Mouse (Mus musculus) layer of hippocampus, adult 2 months (tissue): ENCODE results near the gene Prrc2b. TPM values are rescaled to one million over a fixed set of nuclear protein-coding genes. Genes with fewer than 3 reads are reported as not detected.

Experiments used
- DNase-seq, 2 experiments: peaks; one replicate each; pipeline ENCODE4 v3.0.0; 2022; ENCODE audit warnings: low spot score in 2 of 2
- H3K27ac ChIP-seq: fragments of 200-600 bp; 2 replicates; pipeline ENCODE4 v1.8.1; 2022
- H3K4me3 ChIP-seq: fragments of 200-600 bp; 2 replicates; pipeline ENCODE4 v1.8.1; 2022; ENCODE audit warnings: mild to moderate bottlenecking
- CTCF ChIP-seq: fragments of 200-600 bp; conservative IDR thresholded peaks from 2 replicates; pipeline ENCODE4 v1.8.1; 2022; ENCODE audit warnings: antibody characterized with exemption, mild to moderate bottlenecking, moderate library complexity
- long read RNA-seq, 2 experiments: library from polyadenylated mRNA; stranded (forward); transcript quantifications; one replicate each; pipeline ENCODE4 v2.0.0; 2021; ENCODE audit warnings: borderline mapping rate in 2 of 2
- total RNA-seq, 2 experiments: library from RNA; stranded (reverse); gene quantifications; 2 replicates each; pipeline ENCODE4 v1.2.3; 2021

The Prrc2b gene
- 100 to 1,000 TPM; 288 to 305 TPM for total RNA-seq
- long read RNA-seq, experiment 1, partial matches to known transcripts, result 36 of 39 reads
- long read RNA-seq, experiment 1, other reads (novel, unspliced or antisense), result 3 of 39 reads
- long read RNA-seq, experiment 2, full-length matches to known transcripts, result 1 of 60 reads
- long read RNA-seq, experiment 2, partial matches to known transcripts, result 56 of 60 reads
- long read RNA-seq, experiment 2, other reads (novel, unspliced or antisense), result 3 of 60 reads

DNA sequence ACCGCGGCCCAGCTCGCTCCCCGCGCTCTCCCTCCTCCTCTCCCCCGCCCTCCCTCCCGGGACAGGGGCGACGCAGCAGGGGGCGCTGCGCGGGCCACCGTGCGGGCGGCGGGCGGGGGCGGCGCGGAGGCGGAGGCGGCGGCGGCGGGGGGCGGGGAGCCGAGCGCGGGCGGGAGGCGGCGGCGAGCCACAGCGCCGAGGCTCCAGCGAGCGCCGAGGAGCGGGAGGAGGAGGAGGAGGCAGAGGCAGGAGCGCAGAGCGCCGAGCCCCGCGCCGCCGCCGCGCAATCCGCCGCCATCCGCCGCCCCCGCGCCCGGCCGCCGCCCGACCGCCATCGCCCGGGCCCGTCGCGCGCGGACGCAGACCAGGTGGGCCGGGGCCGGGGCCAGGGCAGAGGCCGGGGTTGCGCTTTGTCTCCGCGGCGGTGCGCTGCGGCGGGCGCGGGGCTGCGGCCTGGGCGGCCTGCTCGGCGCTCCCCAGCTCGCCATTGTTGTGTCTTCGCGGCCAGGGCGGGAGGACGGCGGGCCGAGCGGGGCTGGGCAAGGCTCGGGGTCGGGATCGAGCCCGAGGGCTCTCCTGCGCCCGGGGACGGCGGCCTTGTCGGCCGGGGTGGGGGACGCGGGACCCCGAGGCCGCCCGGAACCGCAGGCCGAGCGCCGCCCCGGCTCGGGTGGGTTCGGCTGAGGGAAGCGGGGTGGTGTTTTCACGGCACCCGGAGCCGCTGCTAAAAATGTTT is at the start of gene Prrc2b:
Gene Prrc2b, plus strand, starts transcription at position 159 of the 736 bp plus-strand sequence.
- H3K4me3 ChIP-seq, result peak within 1 kb of the TSS; percentile 85
- TF ChIP-seq CTCF, result peak; percentile 55
- H3K27ac ChIP-seq, result peak within 1 kb of the TSS; percentile 99
- peak in 1 of 2 experiments; percentile 48 for DNase-seq

DNA sequence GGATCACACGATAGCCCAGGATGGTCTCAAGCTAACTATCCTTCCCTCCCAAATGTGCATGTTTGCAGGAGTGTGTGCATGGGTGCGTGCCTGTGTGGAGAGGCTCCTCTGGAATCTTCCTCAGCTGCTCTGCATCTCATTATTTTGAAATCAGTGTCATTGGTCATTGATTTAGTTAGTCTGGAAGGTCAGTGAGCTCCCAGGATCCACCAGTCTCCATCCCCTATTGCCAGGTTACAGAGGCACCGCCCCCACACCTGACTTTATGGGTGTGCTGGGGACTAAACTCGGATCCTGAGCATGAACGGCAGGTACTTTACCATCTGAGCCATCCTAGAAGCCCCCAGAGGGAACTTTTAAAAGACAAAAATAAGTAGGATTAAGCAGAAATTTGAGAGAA is 47.9 kb upstream of the Prrc2b start:
- Histone ChIP-seq H3K4me3 (no peak overlapping the region), H3K27ac (no peak overlapping the region)
- no peak for TF ChIP-seq CTCF
- DNase-seq, result no peak

DNA sequence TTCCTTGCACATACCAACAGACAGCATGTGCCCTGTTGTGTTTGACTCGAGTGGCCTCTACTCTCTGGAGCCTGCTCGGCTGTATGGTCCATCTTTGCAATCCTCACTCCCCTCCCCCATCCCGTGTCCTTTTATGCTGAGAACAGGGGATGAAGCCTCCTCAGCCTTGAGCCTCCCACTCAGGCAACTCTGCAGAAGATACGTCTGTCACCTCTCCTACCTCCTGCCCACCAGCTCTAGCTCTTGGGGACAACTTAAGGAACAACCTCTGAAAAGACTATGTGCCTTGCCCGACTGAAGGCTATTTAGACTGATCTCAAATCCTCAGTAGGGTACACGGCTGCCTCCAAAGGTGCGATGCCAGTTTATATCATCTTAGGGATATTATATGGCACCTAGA is 47.3 kb upstream of the Prrc2b start:
- TF ChIP-seq CTCF, result no peak
- H3K27ac ChIP-seq, result peak overlapping the region; percentile 50
- no peak for DNase-seq
- no peak overlapping the region for H3K4me3 ChIP-seq

DNA sequence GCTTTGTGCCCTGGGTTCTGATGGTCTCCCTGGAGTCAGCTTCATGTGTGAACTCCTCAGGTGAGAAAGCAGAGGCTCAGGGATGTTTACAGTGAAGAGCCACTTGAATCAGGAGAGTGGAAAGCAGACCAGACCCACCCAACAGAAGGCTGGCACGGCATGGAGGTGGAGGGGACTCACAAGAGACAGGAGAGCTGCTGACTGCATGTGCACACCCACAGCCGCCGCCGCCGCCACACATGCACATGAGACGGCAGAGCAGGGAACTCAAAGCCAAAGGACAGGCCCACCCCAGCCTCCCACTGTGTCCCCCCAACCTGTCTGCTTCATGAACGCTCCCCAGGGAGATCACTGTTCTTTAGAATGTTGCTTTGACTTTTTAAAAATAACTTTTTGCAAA is 46.8 kb upstream of the Prrc2b start:
- no peak overlapping the region for H3K4me3 ChIP-seq
- DNase-seq, result peak in 1 of 2 experiments; percentile 41
- no peak for TF ChIP-seq CTCF
- H3K27ac ChIP-seq, result peak overlapping the region; percentile 50

DNA sequence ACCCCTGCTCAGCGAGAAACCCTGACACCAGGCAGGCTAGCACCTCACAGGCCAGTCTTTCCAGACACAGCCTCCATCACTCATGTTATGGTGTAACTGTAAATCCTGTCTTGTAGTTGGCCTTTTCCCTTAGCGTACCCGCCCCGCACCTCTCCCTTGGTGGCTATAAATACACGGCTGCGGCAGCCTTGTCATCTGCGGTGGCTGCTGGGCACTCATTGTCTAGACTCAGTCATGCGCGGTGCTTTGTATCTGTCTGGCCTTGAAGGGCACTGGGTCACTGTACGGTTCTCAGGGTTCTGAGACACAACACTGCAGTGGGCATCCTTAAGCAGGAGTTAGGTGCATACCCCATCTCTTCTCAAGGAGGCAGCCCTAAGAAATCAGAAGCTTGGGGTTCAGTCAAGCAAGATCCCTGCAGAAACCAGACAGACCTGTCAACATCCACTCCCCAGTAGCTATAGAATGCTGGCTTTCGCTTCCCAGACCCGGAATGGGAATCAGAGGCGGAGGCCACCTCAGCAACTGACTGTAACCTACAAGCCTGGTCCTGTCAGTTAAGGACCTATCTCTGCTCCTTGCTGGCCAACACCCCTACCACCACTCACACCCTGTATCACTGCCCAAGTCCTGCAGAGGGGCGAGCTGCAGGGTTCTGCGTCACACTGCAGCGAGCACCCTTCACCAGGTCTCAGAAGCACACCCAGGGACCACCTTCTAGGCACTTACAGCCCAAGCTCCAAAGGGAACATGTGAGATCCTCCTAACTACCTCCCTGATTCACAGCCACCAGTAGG is 45.6 kb upstream of the Prrc2b start:
- Histone ChIP-seq H3K27ac (peak overlapping the region; percentile 23; the same call in 1 of the 2 replicates), H3K4me3 (no peak overlapping the region)
- DNase-seq, result no peak
- no peak for TF ChIP-seq CTCF

DNA sequence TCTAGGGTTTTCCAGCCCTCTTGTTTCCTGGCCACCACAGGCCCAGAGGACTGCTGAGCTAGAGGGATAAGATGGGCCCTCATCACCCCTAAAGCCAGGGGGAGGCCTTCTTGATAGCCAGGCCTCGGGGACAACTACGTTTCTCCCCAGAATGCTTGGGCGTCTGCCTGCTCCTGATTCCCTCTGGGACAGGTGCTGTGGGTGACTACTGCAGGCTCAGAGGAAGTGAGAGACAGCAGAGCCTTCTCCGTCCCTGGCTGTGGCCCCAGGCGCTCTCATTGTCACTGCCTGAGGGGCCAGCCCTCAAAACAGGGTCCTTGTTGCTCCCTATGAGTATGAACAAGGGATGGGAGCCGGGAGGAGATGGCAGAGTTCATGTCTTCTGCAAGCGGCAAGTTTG is 45.0 kb upstream of the Prrc2b start:
- Histone ChIP-seq H3K27ac (no peak overlapping the region), H3K4me3 (no peak overlapping the region)
- DNase-seq, result no peak
- no peak for TF ChIP-seq CTCF

DNA sequence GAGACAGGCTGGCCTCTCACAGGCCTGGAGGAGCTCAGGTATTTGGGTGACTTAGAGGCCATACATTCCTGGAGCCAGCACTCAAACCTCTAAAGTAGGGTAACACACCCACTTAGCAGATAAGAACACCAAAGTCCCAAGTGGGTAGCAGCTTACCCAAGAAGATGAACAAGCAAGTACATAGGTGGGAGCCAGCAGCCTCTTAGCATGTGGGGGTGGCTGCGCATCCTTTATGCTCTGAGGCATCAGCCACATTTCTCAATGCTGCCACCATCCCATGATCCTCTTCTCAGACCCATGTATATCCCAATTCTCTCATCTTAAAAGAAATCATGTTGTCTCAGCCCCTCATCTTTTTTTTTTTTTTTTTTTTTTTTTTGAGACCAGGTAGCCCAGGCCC is 39.6 kb upstream of the Prrc2b start:
- no peak for DNase-seq
- no peak overlapping the region for H3K27ac ChIP-seq
- no peak for TF ChIP-seq CTCF

DNA sequence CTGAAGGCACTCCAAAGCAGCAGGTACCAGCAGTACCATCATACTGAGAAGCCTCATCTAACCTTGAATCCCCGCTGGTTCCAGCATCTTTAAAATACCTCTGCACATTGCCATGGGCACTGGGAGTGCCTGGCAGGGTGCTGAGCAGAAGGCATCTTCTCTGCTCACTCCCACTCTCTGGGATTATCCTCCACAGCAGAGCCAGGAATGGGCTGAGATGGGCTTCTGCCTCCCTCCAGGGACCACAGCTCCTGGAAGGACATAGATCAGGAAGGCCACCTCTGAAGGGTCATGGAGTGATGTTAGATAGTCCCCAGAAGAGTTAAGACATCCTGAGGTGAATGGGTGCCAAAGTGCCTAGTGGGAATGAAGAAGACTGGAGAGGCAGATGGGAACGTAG is 38.3 kb upstream of the Prrc2b start:
- peak overlapping the region; percentile 43; the same call in 1 of the 2 replicates for H3K27ac ChIP-seq
- DNase-seq, result no peak
- no peak for TF ChIP-seq CTCF
- H3K4me3 ChIP-seq, result no peak overlapping the region

More for the DNA sequence above, 39.6 kb upstream of the Prrc2b start:
- no peak overlapping the region for H3K4me3 ChIP-seq

DNA sequence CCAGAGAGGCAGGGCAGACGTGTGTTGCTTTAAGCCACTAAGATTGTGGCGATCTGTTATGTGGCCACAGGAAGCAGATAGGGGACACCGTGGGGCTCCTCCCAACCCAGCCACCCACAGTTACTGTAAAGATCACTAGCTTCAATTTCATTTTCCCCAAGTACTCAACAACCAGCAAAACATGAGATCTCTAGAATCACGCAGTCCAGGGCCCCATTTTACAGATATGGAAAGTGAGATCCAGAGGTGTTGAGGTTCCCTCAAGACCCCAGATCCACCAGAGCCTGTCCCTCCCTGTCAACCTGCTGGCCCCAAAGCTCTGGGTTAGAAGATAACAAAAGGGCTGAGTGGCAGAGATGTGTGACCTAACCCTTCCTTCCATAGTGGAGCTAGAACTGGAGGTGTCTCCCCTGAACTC is 35.0 kb upstream of the Prrc2b start:
- H3K4me3 ChIP-seq, result no peak overlapping the region
- no peak overlapping the region for H3K27ac ChIP-seq
- no peak for DNase-seq
- no peak for TF ChIP-seq CTCF

DNA sequence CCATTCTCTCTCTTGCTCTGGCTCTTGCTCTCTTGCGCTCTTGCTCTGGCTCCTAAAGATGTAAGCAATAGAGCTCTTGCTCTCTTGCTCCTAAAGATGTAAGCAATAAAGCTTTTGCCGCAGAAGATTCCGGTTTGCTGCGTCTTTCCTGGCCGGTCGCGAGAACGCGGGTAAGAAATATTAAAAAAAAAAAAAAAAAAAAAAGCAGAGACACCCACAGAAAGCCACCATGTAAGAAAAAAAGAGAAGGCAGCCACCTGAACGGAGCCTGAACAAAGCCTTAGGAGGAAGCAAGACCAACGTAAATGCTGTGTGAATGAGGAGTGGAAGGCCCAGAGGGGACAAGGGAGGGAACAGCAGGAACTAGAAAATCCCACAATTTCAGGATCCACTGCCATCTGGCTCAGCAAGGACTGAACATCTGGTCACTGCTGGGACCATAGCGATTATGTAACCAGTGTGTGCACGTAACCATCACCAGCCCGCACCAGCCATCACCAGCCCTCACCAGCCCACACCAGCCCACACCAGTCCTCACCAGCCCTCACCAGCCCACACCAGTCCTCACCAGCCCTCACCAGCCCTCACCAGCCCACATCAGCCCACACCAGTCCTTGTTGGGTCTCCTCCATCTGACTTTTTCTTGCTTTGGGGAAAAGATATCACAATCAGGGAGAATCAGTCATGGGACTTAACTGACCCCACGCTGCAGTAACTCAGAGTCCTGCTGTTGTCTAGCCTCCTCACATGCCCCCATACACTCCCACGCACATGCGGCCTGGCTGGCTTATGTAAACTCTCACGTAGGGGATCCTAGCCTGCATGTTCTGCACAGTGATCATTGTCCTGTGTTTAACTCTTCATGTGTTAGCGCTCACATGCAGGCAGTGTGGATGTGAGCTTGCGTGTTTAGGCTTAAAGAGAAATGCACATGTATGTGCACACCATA is 30.8 kb upstream of the Prrc2b start:
- DNase-seq, result no peak
- H3K27ac ChIP-seq, result no peak overlapping the region
- H3K4me3 ChIP-seq, result no peak overlapping the region
- TF ChIP-seq CTCF, result no peak

DNA sequence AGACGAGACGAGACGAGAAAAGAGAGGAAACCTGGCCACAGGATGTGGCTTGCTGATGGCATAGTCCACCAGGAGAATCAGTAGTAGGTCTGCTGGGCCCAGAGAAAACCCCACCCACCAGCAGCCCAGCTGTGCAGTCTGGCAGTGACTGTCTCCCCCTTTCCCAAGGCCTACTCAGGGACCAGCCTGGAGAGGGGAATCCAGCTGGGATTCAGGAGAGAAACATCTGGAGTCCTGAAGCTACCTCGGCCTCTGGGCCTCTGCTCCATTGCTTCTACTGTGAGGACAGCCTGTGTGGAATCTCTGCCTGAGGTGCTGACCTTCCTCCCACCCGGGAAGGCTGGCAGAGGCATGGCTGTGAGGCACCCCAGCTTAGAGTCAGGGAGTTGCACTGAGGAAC is 29.7 kb upstream of the Prrc2b start:
- TF ChIP-seq CTCF, result no peak
- no peak for DNase-seq
- Histone ChIP-seq H3K4me3 (no peak overlapping the region), H3K27ac (no peak overlapping the region)

DNA sequence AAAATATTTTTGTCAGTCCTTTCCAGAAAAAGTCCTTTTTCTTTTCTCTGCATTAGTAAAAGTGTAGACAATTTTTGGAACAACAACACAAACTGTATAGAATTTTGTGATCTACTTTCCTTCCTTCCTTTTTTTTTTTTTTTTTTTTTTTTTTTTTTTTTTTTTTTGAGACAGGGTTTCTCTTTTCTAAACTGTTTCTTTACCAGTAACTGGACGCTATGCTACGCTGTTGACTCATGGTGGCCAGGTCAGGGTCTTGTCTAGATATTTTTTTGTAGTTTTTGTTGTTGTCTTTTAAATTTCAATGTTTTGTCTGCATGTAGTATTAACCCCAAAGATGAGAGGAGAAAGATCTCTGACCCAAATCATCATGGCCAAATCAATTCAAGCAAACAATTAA is 29.1 kb upstream of the Prrc2b start:
- TF ChIP-seq CTCF, result no peak
- no peak overlapping the region for H3K27ac ChIP-seq
- DNase-seq, result no peak
- H3K4me3 ChIP-seq, result no peak overlapping the region
